Mouse (Mus musculus): ENCODE data around the gene Emilin3. TPM values are rescaled to one million over a fixed set of nuclear protein-coding genes. Genes with fewer than 3 reads are reported as not detected.
"Not testable (repeated sequence)": the region's sequence is repeated elsewhere in the genome, so short reads cannot be mapped to it uniquely, and the experiment has no call there.

Emilin3 gene
- total RNA-seq (2021): under 1 TPM; 0.48 TPM
- long read RNA-seq, experiment 1: 0 reads
- long read RNA-seq, experiment 2: 0 reads

- no peak for DNase-seq (ENCODE audit: low spot score in 2 of 2)
Observed at GRCm38 (mm10) chr2:160912231-160912671, at the start of gene Emilin3. Gene Emilin3 (minus strand): TSS chr2:160912328.

- DNase-seq (ENCODE audit: low spot score in 2 of 2): no peak
Observed at GRCm38 (mm10) chr2:160960956-160961646, 49.0 kb upstream of the Emilin3 start.

GRCm38 (mm10) chr2:160959901-160960300 is 47.8 kb upstream of the Emilin3 start:
- no peak for DNase-seq (ENCODE audit: low spot score in 2 of 2)

GRCm38 (mm10) chr2:160958737-160959136 is 46.6 kb upstream of the Emilin3 start:
- no peak for DNase-seq (ENCODE audit: low spot score in 2 of 2)

- not testable (repeated sequence) for DNase-seq (ENCODE audit: low spot score in 2 of 2)
Observed at GRCm38 (mm10) chr2:160957801-160958200, 45.7 kb upstream of the Emilin3 start.

- not testable (repeated sequence) for DNase-seq (ENCODE audit: low spot score in 2 of 2)
Observed at GRCm38 (mm10) chr2:160957307-160957706, 45.2 kb upstream of the Emilin3 start.

GRCm38 (mm10) chr2:160955331-160955730 is 43.2 kb upstream of the Emilin3 start:
- peak in 1 of 2 experiments; percentile 46 for DNase-seq (ENCODE audit: low spot score in 2 of 2)

- no peak for DNase-seq (ENCODE audit: low spot score in 2 of 2)
Observed at GRCm38 (mm10) chr2:160954541-160954940, 42.4 kb upstream of the Emilin3 start.

GRCm38 (mm10) chr2:160953131-160953873 is 41.2 kb upstream of the Emilin3 start:
- no peak for DNase-seq (ENCODE audit: low spot score in 2 of 2)

- no peak for DNase-seq (ENCODE audit: low spot score in 2 of 2)
Observed at GRCm38 (mm10) chr2:160951595-160951994, 39.5 kb upstream of the Emilin3 start.

GRCm38 (mm10) chr2:160942443-160942842 is 30.3 kb upstream of the Emilin3 start:
- DNase-seq (ENCODE audit: low spot score in 2 of 2): no peak

GRCm38 (mm10) chr2:160940930-160941709 is 29.0 kb upstream of the Emilin3 start:
- no peak for DNase-seq (ENCODE audit: low spot score in 2 of 2)

GRCm38 (mm10) chr2:160934451-160934850 is 22.3 kb upstream of the Emilin3 start:
- no peak for DNase-seq (ENCODE audit: low spot score in 2 of 2)

- DNase-seq (ENCODE audit: low spot score in 2 of 2): no peak
Observed at GRCm38 (mm10) chr2:160933890-160934289, 21.8 kb upstream of the Emilin3 start.

- no peak for DNase-seq (ENCODE audit: low spot score in 2 of 2)
Observed at GRCm38 (mm10) chr2:160932981-160933380, 20.9 kb upstream of the Emilin3 start.

- DNase-seq (ENCODE audit: low spot score in 2 of 2): no peak
Observed at GRCm38 (mm10) chr2:160932325-160932724, 20.2 kb upstream of the Emilin3 start.

- DNase-seq (ENCODE audit: low spot score in 2 of 2): no peak
Observed at GRCm38 (mm10) chr2:160931378-160931777, 19.2 kb upstream of the Emilin3 start.

GRCm38 (mm10) chr2:160925203-160925602 is 13.1 kb upstream of the Emilin3 start:
- DNase-seq (ENCODE audit: low spot score in 2 of 2): peak; percentile 36 to 55

GRCm38 (mm10) chr2:160921285-160921684 is 9.2 kb upstream of the Emilin3 start:
- no peak for DNase-seq (ENCODE audit: low spot score in 2 of 2)

GRCm38 (mm10) chr2:160918930-160919215 is 6.7 kb upstream of the Emilin3 start:
- DNase-seq (ENCODE audit: low spot score in 2 of 2): no peak

- DNase-seq (ENCODE audit: low spot score in 2 of 2): no peak
Observed at GRCm38 (mm10) chr2:160918154-160918929, 6.2 kb upstream of the Emilin3 start.
